Mouse (Mus musculus): ENCODE measurements around the gene She. TPM values are rescaled to one million over a fixed set of nuclear protein-coding genes. Genes with fewer than 3 reads are reported as not detected.
"Not testable (repeated sequence)": the region's sequence is repeated elsewhere in the genome, so short reads cannot be mapped to it uniquely, and the experiment has no call there.

Gene She
- total RNA-seq (2017), result 0.23 and 0.25 TPM in 2 replicates

DNA sequence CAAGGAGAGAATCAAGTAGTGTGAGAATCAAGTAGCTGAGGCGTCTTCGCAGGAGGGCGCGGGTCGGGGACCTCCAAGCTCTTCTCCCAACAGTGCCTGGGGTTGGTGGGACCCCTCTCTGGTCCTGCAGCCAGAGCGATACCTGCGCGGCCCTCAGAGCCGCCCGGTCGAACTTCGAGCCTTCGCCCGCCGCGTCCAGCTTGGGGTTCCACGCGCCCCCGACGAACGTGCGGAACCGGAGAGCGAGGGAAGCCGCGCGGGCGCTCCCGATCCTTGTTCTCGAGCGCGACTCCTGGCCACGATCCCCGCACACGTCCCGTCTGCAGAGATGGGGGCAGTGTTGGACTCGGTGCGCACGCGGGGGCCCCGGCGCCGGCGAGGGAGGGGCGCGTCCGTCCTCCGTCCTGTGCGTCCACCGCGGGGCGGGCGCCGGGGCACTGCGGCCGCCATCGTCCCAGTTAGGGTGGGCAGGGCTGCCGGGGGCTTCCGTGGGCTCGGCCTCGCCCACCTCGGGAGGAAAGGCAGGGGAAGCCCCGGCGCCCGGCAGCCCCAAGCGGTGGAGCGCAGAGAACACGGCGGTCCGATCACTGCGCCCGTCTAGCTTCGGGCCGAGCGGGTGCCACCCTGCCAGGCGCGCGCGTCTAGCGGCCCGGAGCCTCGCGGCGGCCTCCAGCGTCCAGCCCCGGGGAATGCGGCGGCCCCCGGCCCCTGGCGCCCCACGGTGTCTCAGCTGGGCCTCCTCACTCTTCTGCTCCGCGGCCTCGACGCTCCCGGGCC lies at the start of gene She:
TSS of gene She (plus strand) at position 556 of the 777 bp plus-strand sequence.
- ATAC-seq (ENCODE audit: extremely low read depth, insufficient number of reproducible peaks, low FRiP score, poor library complexity, severe bottlenecking), result no peak

DNA sequence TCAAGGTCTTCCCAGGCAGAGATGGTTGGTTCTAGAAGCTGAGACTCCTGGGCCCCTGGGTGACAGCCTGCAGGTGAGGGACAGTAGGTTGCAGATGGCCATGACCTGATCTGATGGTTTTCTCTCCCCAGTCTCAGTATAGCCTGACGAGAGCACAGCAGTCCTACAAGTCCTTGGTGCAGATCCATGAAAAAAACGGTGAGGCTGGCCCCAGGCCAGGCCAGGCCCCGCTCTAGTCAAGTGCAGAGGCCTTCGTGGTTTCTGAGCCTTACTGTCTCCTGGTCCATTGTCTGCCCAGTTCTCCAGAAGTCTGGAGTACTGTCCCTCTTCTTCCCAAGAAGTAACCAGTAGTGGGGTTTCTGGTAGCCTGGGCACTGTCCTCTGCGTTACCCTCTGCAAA lies 49.5 kb upstream of the She start:
- ATAC-seq (ENCODE audit: extremely low read depth, insufficient number of reproducible peaks, low FRiP score, poor library complexity, severe bottlenecking), result no peak

GRCm38 (mm10) chr3:89784991-89785753 lies 46.0 kb upstream of the She start:
- peak; percentile 63; the same call in 1 of the 2 replicates for ATAC-seq (ENCODE audit: extremely low read depth, insufficient number of reproducible peaks, low FRiP score, poor library complexity, severe bottlenecking)

DNA sequence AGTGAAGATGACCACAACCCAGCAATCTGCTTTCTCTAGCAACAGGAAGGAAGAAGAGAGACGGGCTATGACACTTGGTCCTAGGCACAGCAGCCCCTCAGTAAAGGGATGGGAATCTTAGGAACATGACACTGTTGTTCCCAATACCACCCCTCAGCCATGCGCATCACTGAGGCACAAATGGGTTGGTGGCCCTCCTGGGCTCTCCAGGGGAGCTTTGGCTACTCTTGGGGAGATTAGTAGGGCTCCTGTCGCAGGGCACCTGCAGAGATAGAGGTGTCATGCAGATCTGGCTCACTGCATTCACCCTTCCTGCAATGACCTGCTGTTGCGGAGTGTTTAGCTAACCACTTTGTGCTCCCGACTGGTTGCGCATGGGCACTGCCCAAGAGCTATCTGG lies 44.9 kb upstream of the She start:
- ATAC-seq (ENCODE audit: extremely low read depth, insufficient number of reproducible peaks, low FRiP score, poor library complexity, severe bottlenecking), result no peak

DNA sequence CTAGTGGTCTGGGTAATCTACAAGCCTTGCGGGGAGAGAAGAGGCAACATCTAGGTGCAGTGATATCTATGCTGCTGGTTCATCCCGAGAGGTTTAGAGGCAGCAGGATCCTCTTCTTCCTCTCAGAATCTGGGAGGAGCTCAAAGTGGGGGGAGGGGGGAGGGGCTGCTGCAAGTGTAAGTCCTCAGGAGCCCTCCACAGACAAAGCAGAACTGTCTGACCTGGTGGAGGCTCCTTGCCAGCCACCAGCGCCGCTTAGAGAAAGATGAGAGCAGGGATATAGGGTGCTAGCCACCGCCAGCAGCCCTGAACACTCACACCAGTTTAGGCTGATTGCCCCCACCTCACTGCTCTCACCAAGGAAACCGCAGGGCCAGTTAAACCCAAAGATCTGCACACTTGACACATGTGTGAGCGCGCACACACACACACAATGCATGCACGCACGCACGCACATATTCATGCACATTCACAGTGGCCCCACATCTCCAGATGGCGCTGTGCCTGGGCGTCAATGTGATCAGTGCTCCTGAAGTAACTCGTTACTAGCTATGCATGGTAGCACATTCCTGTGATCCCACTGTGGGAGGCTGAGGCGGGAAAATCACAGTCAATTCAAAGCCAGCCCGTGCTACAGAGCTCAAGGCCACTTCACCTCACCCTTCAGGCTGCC lies 42.4 kb upstream of the She start:
- ATAC-seq (ENCODE audit: extremely low read depth, insufficient number of reproducible peaks, low FRiP score, poor library complexity, severe bottlenecking), result no peak

DNA sequence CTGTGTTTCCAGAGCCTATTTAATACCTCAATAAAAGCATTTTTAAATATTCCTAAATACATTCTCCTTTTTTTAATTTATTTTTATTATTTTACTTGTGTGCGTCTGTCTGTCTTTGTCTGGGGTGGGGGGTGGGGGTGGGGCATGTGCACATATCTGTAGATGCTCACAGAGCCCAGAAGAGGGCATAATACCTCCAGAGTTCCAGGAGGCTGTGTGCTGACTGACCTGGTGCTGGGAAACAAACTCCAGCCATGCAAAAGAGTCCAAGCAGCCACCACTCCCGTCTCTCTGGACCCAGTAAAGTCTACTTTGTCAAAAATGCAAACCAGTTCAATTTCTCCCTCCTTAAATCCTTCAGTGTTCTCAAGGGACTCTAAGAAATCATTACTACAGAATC lies 36.6 kb upstream of the She start:
- no peak for ATAC-seq (ENCODE audit: extremely low read depth, insufficient number of reproducible peaks, low FRiP score, poor library complexity, severe bottlenecking)

DNA sequence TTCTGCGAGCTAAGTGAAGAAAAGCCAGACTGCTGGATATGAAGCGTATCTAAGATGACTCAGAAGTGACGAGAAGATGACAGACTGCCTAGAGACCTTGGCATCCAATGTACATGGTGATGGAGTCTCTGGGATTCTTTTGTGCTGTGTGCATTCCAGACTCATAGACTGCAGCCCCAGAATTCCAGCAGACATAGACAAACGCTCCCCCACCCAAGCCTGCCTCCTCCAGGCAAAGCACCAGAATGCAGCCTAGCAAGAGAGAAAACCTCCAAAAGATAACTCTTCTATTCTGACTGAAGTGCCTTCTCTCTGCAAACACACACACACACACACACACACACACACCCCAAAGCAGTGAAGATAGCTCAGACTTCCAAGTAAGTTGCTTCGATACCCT lies 35.4 kb upstream of the She start:
- ATAC-seq (ENCODE audit: extremely low read depth, insufficient number of reproducible peaks, low FRiP score, poor library complexity, severe bottlenecking), result no peak

DNA sequence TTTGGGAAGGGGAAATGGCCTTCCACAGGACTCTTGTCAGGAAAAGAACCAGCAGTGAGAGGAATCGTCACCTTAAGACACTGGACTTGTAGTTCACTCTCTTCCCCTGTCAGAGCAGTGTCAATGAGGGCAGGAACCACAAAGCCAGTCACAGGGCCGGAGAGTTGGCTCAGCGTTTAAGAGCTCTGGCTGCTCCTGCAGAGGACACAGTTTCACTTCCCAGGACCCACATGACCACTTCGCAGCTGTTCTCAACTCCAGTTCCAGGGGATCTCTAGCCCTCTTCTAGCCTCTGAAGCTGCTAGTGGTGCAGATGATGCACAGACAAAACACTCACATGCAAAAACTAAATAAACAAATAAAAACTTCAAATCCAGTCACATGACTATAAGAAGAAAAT lies 34.8 kb upstream of the She start:
- 0 out of 2 replicates have a peak, but pooled peaks have one; percentile 36 for ATAC-seq (ENCODE audit: extremely low read depth, insufficient number of reproducible peaks, low FRiP score, poor library complexity, severe bottlenecking)

GRCm38 (mm10) chr3:89798518-89798917 lies 32.7 kb upstream of the She start:
- no peak for ATAC-seq (ENCODE audit: extremely low read depth, insufficient number of reproducible peaks, low FRiP score, poor library complexity, severe bottlenecking)

GRCm38 (mm10) chr3:89799476-89799875 lies 31.7 kb upstream of the She start:
- ATAC-seq (ENCODE audit: extremely low read depth, insufficient number of reproducible peaks, low FRiP score, poor library complexity, severe bottlenecking), result no peak

DNA sequence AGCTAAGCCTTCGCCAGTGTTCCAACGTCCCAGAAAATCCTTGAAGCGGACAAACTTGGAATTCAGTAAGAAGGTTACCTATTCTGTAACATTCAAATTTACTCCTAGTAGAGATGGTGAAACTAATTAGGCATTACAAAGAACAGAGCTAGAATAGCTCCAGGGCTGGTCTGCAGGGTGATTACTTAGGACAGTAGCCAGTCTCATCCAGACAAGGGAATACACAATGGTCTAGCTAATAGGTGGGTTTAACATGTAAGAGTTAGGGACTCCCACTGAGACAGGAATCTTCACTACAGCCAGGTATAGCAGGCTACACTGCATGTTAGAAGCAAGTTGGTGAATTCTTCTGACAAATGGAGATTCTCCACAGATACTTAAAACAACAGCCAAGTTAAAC lies 31.1 kb upstream of the She start:
- not testable (repeated sequence) for ATAC-seq (ENCODE audit: extremely low read depth, insufficient number of reproducible peaks, low FRiP score, poor library complexity, severe bottlenecking)

DNA sequence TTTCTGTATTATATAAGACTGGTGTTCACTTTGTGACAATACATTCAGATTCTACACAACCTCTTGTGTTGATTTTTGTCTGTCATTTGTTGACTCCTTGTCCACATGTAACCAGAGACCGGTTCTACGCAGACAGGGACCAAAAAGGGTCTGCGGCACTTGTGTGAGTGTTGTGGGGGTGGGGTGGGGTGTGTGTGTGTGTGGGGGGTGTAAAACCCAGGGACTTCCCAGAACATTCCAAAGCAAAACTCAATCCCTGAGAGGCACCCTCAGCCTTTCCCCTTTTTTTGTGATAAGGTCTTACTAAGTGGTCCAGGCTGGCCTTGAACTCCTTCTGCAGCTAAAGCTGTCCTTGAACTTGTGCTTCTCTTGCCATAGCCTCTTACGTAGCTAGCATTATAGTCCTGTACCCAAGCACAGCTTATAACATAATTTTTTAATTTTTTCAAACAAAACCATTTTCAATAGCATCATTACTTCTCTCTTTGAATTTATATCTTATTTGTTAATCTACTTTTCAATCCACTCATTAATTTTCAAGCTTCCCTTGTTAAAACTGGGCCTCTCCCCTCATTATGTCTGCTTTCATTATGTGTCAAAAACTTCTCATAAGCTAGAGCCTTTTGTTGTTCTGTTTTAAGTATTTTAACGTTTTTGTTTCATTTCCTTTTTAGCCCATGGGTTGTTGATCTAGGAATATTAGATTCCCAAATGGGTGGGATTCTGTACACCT lies 30.2 kb upstream of the She start:
- no peak for ATAC-seq (ENCODE audit: extremely low read depth, insufficient number of reproducible peaks, low FRiP score, poor library complexity, severe bottlenecking)

DNA sequence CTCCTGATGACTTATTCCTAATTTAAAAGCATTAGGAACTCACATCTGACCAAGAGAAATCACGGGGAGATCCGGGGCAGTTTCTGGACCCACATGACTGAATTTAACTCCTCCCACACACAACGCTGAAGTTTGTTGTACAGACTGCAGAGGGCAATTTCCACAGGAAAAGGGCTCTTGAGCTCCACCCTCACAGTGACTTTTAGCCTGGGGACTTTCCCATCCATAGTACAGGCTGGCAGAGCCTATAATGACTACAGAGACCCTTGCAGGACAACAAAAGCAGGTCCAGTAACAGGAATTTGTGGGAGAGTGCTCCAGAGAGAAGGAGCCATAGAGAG lies 29.7 kb upstream of the She start:
- peak; percentile 76 for ATAC-seq (ENCODE audit: extremely low read depth, insufficient number of reproducible peaks, low FRiP score, poor library complexity, severe bottlenecking)

DNA sequence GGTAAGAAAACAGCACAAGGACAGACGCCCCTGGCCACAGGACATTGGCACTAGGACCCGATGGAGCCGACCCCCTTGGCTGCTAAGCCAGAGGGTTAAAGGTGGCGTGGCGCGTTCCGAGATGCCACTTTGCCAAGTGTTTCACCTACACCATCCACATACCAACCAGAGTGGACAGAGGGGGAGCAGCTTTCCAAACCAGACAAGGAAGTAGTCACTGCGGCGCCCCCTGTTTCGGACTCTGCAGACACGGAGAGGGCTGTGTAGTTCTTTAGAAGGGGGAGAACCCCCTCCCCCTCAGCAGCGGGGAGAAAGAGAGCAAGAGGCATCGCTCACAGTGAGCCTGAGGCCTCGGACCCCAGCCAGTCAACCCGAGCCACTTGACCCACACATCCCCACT lies 28.3 kb upstream of the She start:
- no peak for ATAC-seq (ENCODE audit: extremely low read depth, insufficient number of reproducible peaks, low FRiP score, poor library complexity, severe bottlenecking)

- ATAC-seq (ENCODE audit: extremely low read depth, insufficient number of reproducible peaks, low FRiP score, poor library complexity, severe bottlenecking), result no peak
Observed at GRCm38 (mm10) chr3:89805179-89805578, 26.0 kb upstream of the She start.

GRCm38 (mm10) chr3:89806751-89807150 lies 24.4 kb upstream of the She start:
- ATAC-seq (ENCODE audit: extremely low read depth, insufficient number of reproducible peaks, low FRiP score, poor library complexity, severe bottlenecking), result no peak

- ATAC-seq (ENCODE audit: extremely low read depth, insufficient number of reproducible peaks, low FRiP score, poor library complexity, severe bottlenecking), result no peak
Observed at GRCm38 (mm10) chr3:89807171-89807570, 24.0 kb upstream of the She start.

DNA sequence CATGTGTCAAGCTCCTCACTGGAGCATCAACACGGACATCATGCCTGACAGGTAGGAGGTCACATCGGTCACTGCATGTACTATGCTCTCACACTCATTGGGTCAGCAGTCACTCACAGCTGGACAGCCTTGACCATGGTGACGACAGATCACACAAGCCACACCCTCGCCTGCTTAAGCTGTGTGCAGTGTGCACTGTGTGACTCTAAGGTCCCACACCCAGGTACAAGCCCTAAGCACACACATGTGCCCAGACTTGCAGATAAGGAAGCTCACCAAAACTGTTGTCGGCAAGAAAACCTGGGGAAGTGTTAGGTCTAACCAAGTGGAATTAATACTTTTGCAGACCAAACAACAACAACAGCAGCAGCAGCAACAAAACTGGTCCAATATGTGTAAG lies 23.3 kb upstream of the She start:
- ATAC-seq (ENCODE audit: extremely low read depth, insufficient number of reproducible peaks, low FRiP score, poor library complexity, severe bottlenecking), result no peak

- ATAC-seq (ENCODE audit: extremely low read depth, insufficient number of reproducible peaks, low FRiP score, poor library complexity, severe bottlenecking), result no peak
Observed at GRCm38 (mm10) chr3:89808638-89809037, 22.5 kb upstream of the She start.
